Mouse (Mus musculus) lung, embryonic 15.5 days (tissue): ENCODE results near the gene Actn4. TPM values are rescaled to one million over a fixed set of nuclear protein-coding genes. Genes with fewer than 3 reads are reported as not detected.

Experiments
- ATAC-seq: fragments of 200-750 bp; cut with Nextera tagmentation; 2 replicates; pipeline ENCODE4 v1.8.0; 2017; ENCODE audit warnings: moderate number of reproducible peaks, borderline replicate concordance; ENCODE audit not compliant: low FRiP score, low TSS enrichment; ENCODE audit errors: extremely low read depth
- H3K27ac ChIP-seq: fragments of 300-500 bp; sonication (generic); 2 replicates; pipeline ENCODE4 v1.5.1; 2015; ENCODE audit warnings: moderate library complexity, mild to moderate bottlenecking, inconsistent platforms
- H3K27me3 ChIP-seq: fragments of 300-500 bp; sonication (generic); 2 replicates; pipeline ENCODE4 v1.6.1; 2015; ENCODE audit warnings: inconsistent platforms
- H3K36me3 ChIP-seq: fragments of 300-500 bp; sonication (generic); 2 replicates; pipeline ENCODE4 v1.6.1; 2015; ENCODE audit warnings: inconsistent platforms
- H3K4me1 ChIP-seq: fragments of 300-500 bp; sonication (generic); 2 replicates; pipeline ENCODE4 v1.6.1; 2015; ENCODE audit warnings: inconsistent platforms
- H3K4me2 ChIP-seq: fragments of 300-500 bp; sonication (generic); 2 replicates; pipeline ENCODE4 v1.6.1; 2015; ENCODE audit warnings: inconsistent platforms, mild to moderate bottlenecking, moderate library complexity
- H3K4me3 ChIP-seq: fragments of 300-500 bp; sonication (generic); 2 replicates; pipeline ENCODE4 v1.5.1; 2015; ENCODE audit warnings: mild to moderate bottlenecking, inconsistent platforms
- H3K9ac ChIP-seq: fragments of 300-500 bp; sonication (generic); 2 replicates; pipeline ENCODE4 v1.6.1; 2015; ENCODE audit warnings: inconsistent platforms
- H3K9me3 ChIP-seq: fragments of 300-500 bp; sonication (generic); 2 replicates; pipeline ENCODE4 v1.6.1; 2016; ENCODE audit warnings: inconsistent platforms
- WGBS: fragments of 180-500 bp; shearing (Covaris S2); methylation state at CpG from one replicate; pipeline ENCODE4 v1.1.7; 2015; 5-methylcytosine and 5-hydroxymethylcytosine counted together
- polyA plus RNA-seq: library from polyadenylated mRNA; unstranded; fragments of >200 nt; fragmentation: Nextera tagmentation; extraction: Ambion mirVana; gene quantifications from 2 replicates; pipeline ENCODE4 v1.2.1, GENCODE M21; 2015

The Actn4 gene
- polyA plus RNA-seq, 1 experiment from 2014 or later: 302 TPM

DNA sequence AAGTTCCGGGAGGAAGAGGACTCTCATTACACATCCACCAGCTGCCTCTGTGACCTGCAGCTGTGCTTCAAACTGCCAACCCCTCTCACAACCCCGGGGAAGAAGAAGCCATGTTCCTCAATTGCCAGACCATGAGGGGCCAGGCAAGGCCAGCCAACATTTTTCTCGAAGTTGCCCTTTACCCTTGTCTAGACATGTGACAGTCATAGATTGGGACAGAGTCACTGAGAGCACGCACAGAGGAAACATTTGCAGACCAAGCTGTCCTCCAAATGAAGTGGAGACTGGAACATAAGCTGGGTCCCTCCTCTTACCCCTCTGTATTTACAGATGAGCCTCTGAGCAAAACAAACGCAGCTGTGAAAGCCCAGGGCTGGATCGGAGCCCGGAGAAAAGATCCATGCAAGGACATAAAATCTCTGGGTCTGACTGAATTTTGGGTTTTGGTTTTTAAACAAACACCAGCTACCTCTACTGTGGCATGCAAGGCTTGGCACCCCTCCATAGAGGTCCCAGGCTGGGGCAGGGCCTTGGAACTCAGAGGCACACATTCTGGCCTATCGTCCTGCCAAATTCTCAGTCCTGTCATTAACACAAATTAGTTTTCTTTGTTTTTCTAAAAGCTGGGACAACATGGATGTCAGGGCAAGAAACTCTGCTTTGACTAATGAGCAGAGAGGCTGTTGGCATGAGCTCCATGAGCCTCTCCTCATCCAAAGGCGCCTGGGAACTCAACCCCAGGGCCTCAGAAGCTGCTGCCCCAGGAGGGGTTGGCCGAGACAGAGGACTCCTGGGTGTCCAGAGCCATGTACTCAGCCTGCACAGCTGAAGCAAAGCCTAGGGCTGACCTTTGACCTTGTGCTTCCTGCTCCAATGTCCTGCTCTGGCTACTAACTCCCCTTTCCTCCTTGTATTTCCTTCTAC, 44.4 kb downstream of the Actn4 start:
- Histone ChIP-seq H3K9ac (no peak overlapping the region), H3K27me3 (0 out of 2 replicates have a peak, but pooled peaks cover 2% of the 10 kb centered on the region), H3K4me2 (no peak overlapping the region), H3K9me3 (no peaks in the 10 kb centered on the region), H3K36me3 (peaks cover 54% of the 10 kb centered on the region), H3K4me1 (peaks cover 58% of the 10 kb centered on the region), H3K4me3 (no peak overlapping the region), H3K27ac (peak overlapping the region; percentile 47)
- 34% methylated on average over 10 of the region's 10 CpGs for WGBS
- ATAC-seq: peak; percentile 82

GRCm38 (mm10) chr7:28916491-28916890, 45.6 kb downstream of the Actn4 start:
- H3K9me3 ChIP-seq: no peaks in the 10 kb centered on the region
- H3K9ac ChIP-seq: no peak overlapping the region
- no peak overlapping the region for H3K4me2 ChIP-seq
- H3K27me3 ChIP-seq: 0 out of 2 replicates have a peak, but pooled peaks cover 2% of the 10 kb centered on the region
- peaks cover 50% of the 10 kb centered on the region for H3K4me1 ChIP-seq
- no peak overlapping the region for H3K4me3 ChIP-seq
- H3K27ac ChIP-seq: no peak overlapping the region
- ATAC-seq: no peak
- H3K36me3 ChIP-seq: peaks cover 65% of the 10 kb centered on the region

GRCm38 (mm10) chr7:28913171-28913570, 49.0 kb downstream of the Actn4 start:
- peaks cover 21% of the 10 kb centered on the region for H3K4me1 ChIP-seq
- H3K4me2 ChIP-seq: no peak overlapping the region
- no peak overlapping the region for H3K9ac ChIP-seq
- H3K4me3 ChIP-seq: no peak overlapping the region
- no peak overlapping the region for H3K27ac ChIP-seq
- ATAC-seq: no peak
- WGBS: 80% methylated on average over 11 of the region's 11 CpGs
- 0 out of 2 replicates have a peak, but pooled peaks cover 2% of the 10 kb centered on the region for H3K27me3 ChIP-seq
- H3K36me3 ChIP-seq: peaks cover 80% of the 10 kb centered on the region
- no peaks in the 10 kb centered on the region for H3K9me3 ChIP-seq

GRCm38 (mm10) chr7:28911632-28912031, 50.5 kb downstream of the Actn4 start:
- H3K27me3 ChIP-seq: 0 out of 2 replicates have a peak, but pooled peaks cover 2% of the 10 kb centered on the region
- H3K4me1 ChIP-seq: peaks cover 7% of the 10 kb centered on the region; the same call in 1 of the 2 replicates
- no peak overlapping the region for H3K4me3 ChIP-seq
- WGBS: 59% methylated on average over 4 of the region's 4 CpGs
- peak overlapping the region; percentile 74 for H3K27ac ChIP-seq
- no peak overlapping the region for H3K9ac ChIP-seq
- peaks cover 89% of the 10 kb centered on the region for H3K36me3 ChIP-seq
- H3K9me3 ChIP-seq: no peaks in the 10 kb centered on the region
- H3K4me2 ChIP-seq: no peak overlapping the region
- peak; percentile 67; the same call in 1 of the 2 replicates for ATAC-seq

GRCm38 (mm10) chr7:28907195-28907594, 54.9 kb downstream of the Actn4 start:
- no peak overlapping the region for H3K4me3 ChIP-seq
- 96% methylated on average over 5 of the region's 5 CpGs for WGBS
- no peak overlapping the region for H3K27ac ChIP-seq
- H3K4me1 ChIP-seq: peaks cover 5% of the 10 kb centered on the region; the same call in 1 of the 2 replicates
- H3K9me3 ChIP-seq: no peaks in the 10 kb centered on the region
- no peak overlapping the region for H3K4me2 ChIP-seq
- ATAC-seq: no peak
- H3K36me3 ChIP-seq: peaks cover 90% of the 10 kb centered on the region
- H3K9ac ChIP-seq: no peak overlapping the region
- H3K27me3 ChIP-seq: no peaks in the 10 kb centered on the region

DNA sequence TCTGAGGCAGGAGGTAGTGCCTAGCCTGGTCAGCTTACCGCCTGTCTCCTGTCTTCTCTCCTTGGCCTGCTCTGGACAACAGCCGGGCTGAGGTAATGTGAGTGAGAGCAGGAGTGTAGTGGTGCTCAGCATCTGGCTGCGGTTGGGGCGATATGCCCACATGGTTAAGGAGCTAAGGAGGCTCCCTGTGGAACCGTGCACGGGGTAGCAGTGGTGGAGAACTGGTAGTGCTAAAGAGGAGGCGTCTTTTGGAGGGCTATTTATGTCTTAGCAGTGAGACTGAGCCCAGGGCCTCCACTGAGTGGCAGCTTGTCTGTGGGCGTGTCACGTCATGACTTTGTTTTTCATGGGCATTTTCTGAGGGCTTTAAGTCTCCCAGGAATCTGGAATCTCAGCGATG, 58.4 kb downstream of the Actn4 start:
- no peak for ATAC-seq
- Histone ChIP-seq H3K9ac (no peak overlapping the region), H3K4me2 (no peak overlapping the region), H3K4me1 (no peaks in the 10 kb centered on the region), H3K9me3 (no peaks in the 10 kb centered on the region), H3K27me3 (no peaks in the 10 kb centered on the region), H3K36me3 (peaks cover 99% of the 10 kb centered on the region), H3K27ac (no peak overlapping the region), H3K4me3 (no peak overlapping the region)
- 87% methylated on average over 10 of the region's 10 CpGs for WGBS

DNA sequence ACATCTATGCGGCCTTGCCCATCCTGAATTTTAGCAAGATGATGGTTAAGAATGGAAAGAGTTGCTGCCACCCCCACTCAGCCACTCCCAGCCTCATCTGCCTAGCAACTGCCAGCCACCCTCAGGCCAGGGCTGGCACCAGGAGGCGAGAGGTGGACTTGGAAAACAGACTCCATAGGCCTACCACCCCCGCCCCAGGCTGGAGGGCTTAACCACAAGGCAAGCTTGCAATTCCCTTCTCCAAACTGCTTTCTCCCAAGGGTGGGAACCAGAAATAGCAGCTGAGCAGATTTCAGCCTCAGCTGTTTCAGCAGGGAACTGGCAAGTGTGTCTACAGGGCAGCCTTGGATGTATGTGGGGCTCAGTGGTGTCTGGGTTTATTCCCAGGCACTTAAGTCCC, 59.3 kb downstream of the Actn4 start:
- Histone ChIP-seq H3K4me3 (no peak overlapping the region), H3K9me3 (no peaks in the 10 kb centered on the region), H3K9ac (no peak overlapping the region), H3K36me3 (peaks cover 99% of the 10 kb centered on the region), H3K27ac (no peak overlapping the region), H3K4me2 (no peak overlapping the region), H3K27me3 (no peaks in the 10 kb centered on the region), H3K4me1 (no peaks in the 10 kb centered on the region)
- ATAC-seq: no peak
- 91% methylated on average over 3 of the region's 3 CpGs for WGBS

- no peaks in the 10 kb centered on the region for H3K4me1 ChIP-seq
- H3K4me2 ChIP-seq: no peak overlapping the region
- H3K27me3 ChIP-seq: no peaks in the 10 kb centered on the region
- no peak overlapping the region for H3K4me3 ChIP-seq
- no peak overlapping the region for H3K27ac ChIP-seq
- peaks cover 99% of the 10 kb centered on the region for H3K36me3 ChIP-seq
- WGBS: 92% methylated on average over 6 of the region's 6 CpGs
- H3K9me3 ChIP-seq: no peaks in the 10 kb centered on the region
- no peak overlapping the region for H3K9ac ChIP-seq
- ATAC-seq: no peak
These were observed 60.0 kb downstream of the Actn4 start for GRCm38 (mm10) chr7:28902180-28902579.

- Histone ChIP-seq H3K27me3 (no peaks in the 10 kb centered on the region), H3K4me2 (no peak overlapping the region), H3K36me3 (peaks cover 99% of the 10 kb centered on the region), H3K9me3 (no peaks in the 10 kb centered on the region), H3K4me3 (no peak overlapping the region), H3K4me1 (no peaks in the 10 kb centered on the region), H3K9ac (no peak overlapping the region), H3K27ac (no peak overlapping the region)
- peak; percentile 13; the same call in 1 of the 2 replicates for ATAC-seq
- 85% methylated on average over 13 of the region's 13 CpGs for WGBS
These were observed 60.6 kb downstream of the Actn4 start for GRCm38 (mm10) chr7:28901311-28902125.

GRCm38 (mm10) chr7:28899972-28900371, 62.2 kb downstream of the Actn4 start:
- 82% methylated on average over 4 of the region's 4 CpGs for WGBS
- no peak overlapping the region for H3K9ac ChIP-seq
- ATAC-seq: no peak
- no peaks in the 10 kb centered on the region for H3K27me3 ChIP-seq
- no peak overlapping the region for H3K4me3 ChIP-seq
- peaks cover 99% of the 10 kb centered on the region for H3K36me3 ChIP-seq
- no peak overlapping the region for H3K27ac ChIP-seq
- H3K9me3 ChIP-seq: no peaks in the 10 kb centered on the region
- H3K4me2 ChIP-seq: no peak overlapping the region
- no peaks in the 10 kb centered on the region for H3K4me1 ChIP-seq

- 91% methylated on average over 6 of the region's 6 CpGs for WGBS
- no peak for ATAC-seq
- H3K4me3 ChIP-seq: no peak overlapping the region
These were observed 64.5 kb downstream of the Actn4 start for GRCm38 (mm10) chr7:28897661-28898060.

DNA sequence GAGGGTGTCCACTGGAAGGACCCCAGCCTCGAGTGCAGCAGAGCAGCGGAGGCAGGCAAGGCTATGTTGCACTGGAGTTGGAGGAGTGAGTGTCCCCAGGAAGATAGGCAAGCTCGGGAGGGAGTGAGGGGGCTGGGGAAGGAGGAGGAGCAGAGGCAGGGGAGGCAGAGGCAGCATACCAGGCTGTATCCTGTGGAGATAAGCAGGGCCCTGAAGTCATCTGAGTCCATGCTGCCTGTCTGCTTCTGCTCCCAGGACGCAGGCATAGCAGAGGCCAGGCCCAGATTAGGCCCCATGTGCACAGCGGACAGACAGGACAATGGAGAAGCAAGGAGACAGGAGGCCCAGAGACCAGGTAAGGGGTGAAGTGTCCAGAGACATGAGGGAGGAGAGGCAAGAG, 67.2 kb downstream of the Actn4 start:
- peaks cover 88% of the 10 kb centered on the region for H3K36me3 ChIP-seq
- WGBS: 48% methylated on average over 5 of the region's 5 CpGs
- H3K4me3 ChIP-seq: no peak overlapping the region
- H3K27ac ChIP-seq: no peak overlapping the region
- H3K27me3 ChIP-seq: peaks cover 6% of the 10 kb centered on the region
- no peak overlapping the region for H3K4me2 ChIP-seq
- no peak for ATAC-seq
- no peak overlapping the region for H3K9ac ChIP-seq
- no peaks in the 10 kb centered on the region for H3K4me1 ChIP-seq
- no peaks in the 10 kb centered on the region for H3K9me3 ChIP-seq

More at GRCm38 (mm10) chr7:28897661-28898060, 64.5 kb downstream of the Actn4 start:
- H3K9me3 ChIP-seq: no peaks in the 10 kb centered on the region
- H3K27ac ChIP-seq: no peak overlapping the region
- H3K4me2 ChIP-seq: no peak overlapping the region
- no peaks in the 10 kb centered on the region for H3K27me3 ChIP-seq
- peaks cover 96% of the 10 kb centered on the region for H3K36me3 ChIP-seq
- no peak overlapping the region for H3K9ac ChIP-seq
- H3K4me1 ChIP-seq: no peaks in the 10 kb centered on the region
